Mouse (Mus musculus) inflammation-experienced regulatory T-cells, adult 6 months (primary cell): ENCODE data around the gene Hhat. TPM values are rescaled to one million over a fixed set of nuclear protein-coding genes. Genes with fewer than 3 reads are reported as not detected.

ENCODE experiments used
- ATAC-seq: one replicate; pipeline ENCODE4 v1.8.0; 2017
- polyA plus RNA-seq, 3 experiments: library from polyadenylated mRNA; unstranded; fragments of 100-300 nt; shearing (Covaris generic); gene quantifications; one replicate each; pipeline ENCODE4 v1.2.1; 2017

Gene Hhat
- polyA plus RNA-seq, 3 experiments from 2014 or later, result 0.84 to 2.9 (median 2.8) TPM

DNA sequence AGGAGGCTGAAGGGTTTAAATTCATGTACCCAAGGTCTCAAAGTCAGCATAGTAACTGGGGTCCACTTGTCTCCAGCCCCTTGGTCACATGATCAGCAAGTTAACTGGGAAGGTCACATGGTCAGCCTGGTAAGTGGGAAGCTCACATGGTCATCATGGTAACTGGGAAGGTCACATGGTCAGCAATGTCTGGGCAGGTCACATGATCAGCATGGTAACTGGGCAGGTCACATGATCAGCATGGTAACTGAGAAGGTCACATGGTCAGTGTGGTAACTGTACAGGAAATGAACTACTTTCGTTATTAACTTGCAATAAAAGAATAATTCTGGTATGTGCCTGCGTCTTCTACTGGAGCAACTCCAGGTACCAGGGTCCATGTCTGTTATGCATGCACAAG lies 29.1 kb downstream of the Hhat start:
- peak; percentile 18 for ATAC-seq

- no peak for ATAC-seq
Observed at GRCm38 (mm10) chr1:192736524-192736923, 34.5 kb downstream of the Hhat start.

- no peak for ATAC-seq
Observed at GRCm38 (mm10) chr1:192736002-192736426, 35.0 kb downstream of the Hhat start.

DNA sequence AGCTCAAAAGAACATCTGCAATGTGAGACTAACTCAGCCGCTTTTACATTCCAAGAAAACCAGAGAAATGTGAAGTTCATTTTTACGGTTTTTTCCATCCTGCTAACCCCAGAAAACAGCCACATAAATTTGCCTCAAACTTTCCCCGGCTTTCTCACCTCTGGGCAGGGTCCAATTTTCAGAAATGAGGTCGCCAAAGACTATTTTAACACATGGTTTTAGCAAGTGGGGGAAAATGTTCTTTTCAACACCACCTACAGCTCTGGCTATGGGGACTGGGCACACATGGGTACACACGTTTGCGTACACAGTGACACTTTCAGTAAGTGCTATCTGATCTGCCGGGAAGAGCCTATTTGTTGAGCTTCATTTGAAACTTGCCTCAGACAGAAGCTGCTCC lies 40.5 kb downstream of the Hhat start:
- ATAC-seq, result no peak

GRCm38 (mm10) chr1:192726996-192727624 lies 43.9 kb downstream of the Hhat start:
- ATAC-seq, result peak; percentile 74

- no peak for ATAC-seq
Observed at GRCm38 (mm10) chr1:192722147-192722546, 48.9 kb downstream of the Hhat start.

GRCm38 (mm10) chr1:192720156-192720555 lies 50.9 kb downstream of the Hhat start:
- no peak for ATAC-seq

GRCm38 (mm10) chr1:192711779-192712348 lies 59.2 kb downstream of the Hhat start:
- peak; percentile 48 for ATAC-seq

GRCm38 (mm10) chr1:192700339-192701073 lies 70.5 kb downstream of the Hhat start:
- no peak for ATAC-seq

- no peak for ATAC-seq
Observed at GRCm38 (mm10) chr1:192699101-192699500, 71.9 kb downstream of the Hhat start.

GRCm38 (mm10) chr1:192696371-192696863 lies 74.6 kb downstream of the Hhat start:
- no peak for ATAC-seq

GRCm38 (mm10) chr1:192693644-192694043 lies 77.4 kb downstream of the Hhat start:
- no peak for ATAC-seq

DNA sequence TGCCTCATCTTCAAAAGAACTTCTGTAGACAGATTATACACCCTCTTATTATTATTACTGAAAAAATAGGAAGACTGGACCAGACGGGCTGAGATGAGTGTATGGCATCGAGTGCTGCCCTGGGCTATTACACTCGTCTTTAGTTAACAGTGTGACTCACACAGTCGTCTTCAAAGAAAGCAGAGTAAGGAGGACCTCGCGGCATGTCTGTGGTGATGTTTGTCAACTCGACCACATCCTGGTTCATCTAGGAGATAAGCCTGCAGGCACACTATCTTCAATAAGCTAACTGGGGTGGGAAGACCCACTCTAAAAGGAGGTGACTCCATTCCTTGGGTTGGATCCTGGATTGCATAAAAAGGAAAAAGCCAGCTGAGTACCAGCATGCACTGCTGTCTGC lies 78.0 kb downstream of the Hhat start:
- no peak for ATAC-seq

DNA sequence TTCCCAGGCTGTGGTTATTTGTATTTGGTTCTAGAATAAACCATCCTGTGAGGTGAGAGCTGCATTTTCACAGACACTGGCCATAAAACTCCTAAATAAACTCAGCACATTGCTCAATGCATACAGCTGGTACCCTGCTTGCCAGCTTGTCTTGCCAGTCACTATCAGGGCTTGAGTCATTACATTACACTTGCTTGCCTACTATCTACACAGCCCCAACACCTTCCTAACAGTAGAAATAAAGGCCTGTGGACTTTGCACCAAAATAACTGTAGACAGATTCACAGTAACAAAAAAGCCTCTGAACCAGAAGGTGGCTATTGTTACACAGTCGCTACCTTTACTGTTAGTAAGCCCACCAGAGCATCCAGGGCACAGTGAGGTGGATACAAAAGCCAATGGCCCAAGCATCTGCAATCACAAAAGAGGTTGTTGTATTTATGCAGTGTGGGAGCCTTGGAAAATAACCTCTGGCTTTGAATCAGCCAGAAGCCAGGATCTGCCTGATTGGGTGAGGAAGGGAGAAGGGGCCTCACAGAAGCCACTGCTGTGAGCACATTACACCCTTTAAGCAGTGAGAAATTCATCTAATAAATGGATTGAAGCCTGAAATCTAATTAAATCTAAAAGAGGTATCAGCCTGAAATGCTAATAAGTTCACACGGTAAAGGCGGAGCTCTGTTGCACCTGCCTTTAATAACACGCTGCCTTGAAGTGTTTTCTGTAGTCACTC lies 88.6 kb downstream of the Hhat start:
- ATAC-seq, result no peak

- no peak for ATAC-seq
Observed at GRCm38 (mm10) chr1:192677236-192677635, 93.8 kb downstream of the Hhat start.

DNA sequence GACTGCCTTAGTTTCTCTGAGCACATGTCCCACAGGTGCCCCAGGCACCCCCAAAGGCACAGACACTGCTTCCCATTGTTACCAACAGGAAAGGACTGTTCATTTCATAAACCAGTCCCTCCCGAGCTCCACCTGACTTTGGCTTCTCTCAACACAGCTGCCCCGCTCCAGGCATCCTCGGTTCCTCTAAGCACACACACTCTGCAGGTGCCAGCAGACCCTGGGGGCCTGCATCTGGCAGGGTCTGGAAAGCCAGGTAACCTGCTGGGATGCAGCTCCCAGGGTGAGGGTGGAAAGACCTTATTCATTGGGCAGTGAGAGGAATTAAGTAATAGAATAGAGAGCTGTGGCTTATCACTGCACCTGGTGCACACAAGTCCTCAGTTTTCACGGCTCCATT lies 107.4 kb downstream of the Hhat start:
- ATAC-seq, result no peak

- ATAC-seq, result no peak
Observed at GRCm38 (mm10) chr1:192663092-192663491, 107.9 kb downstream of the Hhat start.

GRCm38 (mm10) chr1:192661612-192662011 lies 109.4 kb downstream of the Hhat start:
- ATAC-seq, result no peak

GRCm38 (mm10) chr1:192657417-192657816 lies 113.6 kb downstream of the Hhat start:
- no peak for ATAC-seq

GRCm38 (mm10) chr1:192651981-192652605 lies 118.9 kb downstream of the Hhat start:
- ATAC-seq, result no peak

DNA sequence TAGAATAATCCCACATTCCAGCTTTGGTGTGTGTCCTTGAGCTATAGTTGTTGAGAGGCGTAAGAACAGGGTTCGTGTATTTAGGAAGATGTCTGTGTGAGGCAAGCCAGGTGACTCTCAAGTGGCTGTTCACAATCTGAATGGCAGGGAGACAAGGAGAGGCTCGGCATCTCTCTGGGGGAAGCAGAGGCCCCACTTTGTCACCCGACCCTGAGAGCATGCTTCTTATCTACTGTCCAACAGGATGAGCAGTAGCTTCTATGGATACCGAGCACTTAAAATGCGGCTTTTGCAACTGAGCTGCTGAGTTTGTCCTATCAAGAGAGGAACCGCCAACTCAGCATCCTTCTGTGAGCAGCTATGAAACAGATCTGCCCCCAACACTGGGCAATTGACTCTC lies 120.4 kb downstream of the Hhat start:
- no peak for ATAC-seq

GRCm38 (mm10) chr1:192650023-192650422 lies 121.0 kb downstream of the Hhat start:
- ATAC-seq, result no peak

GRCm38 (mm10) chr1:192649233-192649632 lies 121.8 kb downstream of the Hhat start:
- ATAC-seq, result no peak
